Mouse (Mus musculus) olfactory bulb, adult 2 months (tissue): ENCODE measurements around the gene Cacna1c. TPM values are rescaled to one million over a fixed set of nuclear protein-coding genes. Genes with fewer than 3 reads are reported as not detected.
A peak's percentile ranks its signal among the peaks of the same experiment; 100 is the strongest.

ENCODE experiments used
- H3K27ac ChIP-seq: fragments of 200-500 bp; 2 replicates; pipeline ENCODE4 v1.5.1; 2012; ENCODE audit warnings: low read depth, low read length; ENCODE audit not compliant: insufficient read depth
- H3K4me1 ChIP-seq: fragments of 200-500 bp; 2 replicates; pipeline ENCODE4 v1.6.1; 2012; ENCODE audit warnings: low read length; ENCODE audit not compliant: control insufficient read depth, insufficient read depth
- H3K4me3 ChIP-seq: fragments of 200-500 bp; 2 replicates; pipeline ENCODE4 v1.5.1; 2012; ENCODE audit warnings: mild to moderate bottlenecking, low read depth, low read length, moderate library complexity; ENCODE audit not compliant: insufficient read depth
- CTCF ChIP-seq: fragments of 200-500 bp; IDR thresholded peaks from 2 replicates; pipeline ENCODE4 v1.5.1; 2012; ENCODE audit warnings: low read depth, mild to moderate bottlenecking, low read length, moderate library complexity; ENCODE audit not compliant: insufficient read depth
- POLR2A ChIP-seq: fragments of 200-500 bp; IDR thresholded peaks from 2 replicates; pipeline ENCODE4 v1.6.1; 2012; ENCODE audit warnings: mild to moderate bottlenecking, low read depth, low read length, moderate library complexity; ENCODE audit not compliant: insufficient read depth
- WGBS: fragments of 180-500 bp; shearing (Covaris S2); methylation state at CpG from one replicate; pipeline ENCODE4 v1.1.7; 2018; 5-methylcytosine and 5-hydroxymethylcytosine counted together
- polyA plus RNA-seq: library from polyadenylated mRNA; stranded (reverse); fragments of >200 nt; gene quantifications from 2 replicates; pipeline ENCODE4 v1.2.4, GENCODE M21; 2012; ENCODE audit warnings: low replicate concordance; ENCODE audit not compliant: missing spikeins, insufficient read depth, insufficient read length

Gene Cacna1c
- polyA plus RNA-seq, 1 experiment, result 35.8 TPM

GRCm38 (mm10) chr6:118866889-118867288 lies 329.3 kb downstream of the Cacna1c start:
- no peak overlapping the region for H3K27ac ChIP-seq
- H3K4me1 ChIP-seq, result peaks cover 40% of the 10 kb centered on the region
- H3K4me3 ChIP-seq, result no peak overlapping the region
- TF ChIP-seq POLR2A (no peak), CTCF (no peak)
- WGBS, result 51% methylated on average over 3 of the region's 3 CpGs

GRCm38 (mm10) chr6:118865777-118866380 lies 330.3 kb downstream of the Cacna1c start:
- TF ChIP-seq CTCF (no peak), POLR2A (no peak)
- Histone ChIP-seq H3K27ac (no peak overlapping the region), H3K4me3 (no peak overlapping the region), H3K4me1 (peaks cover 41% of the 10 kb centered on the region)
- 74% methylated on average over 5 of the region's 5 CpGs for WGBS

GRCm38 (mm10) chr6:118864696-118865620 lies 331.3 kb downstream of the Cacna1c start:
- Histone ChIP-seq H3K27ac (no peak overlapping the region), H3K4me3 (no peak overlapping the region), H3K4me1 (peaks cover 38% of the 10 kb centered on the region)
- TF ChIP-seq POLR2A (no peak), CTCF (no peak)
- WGBS, result 64% methylated on average over 18 of the region's 18 CpGs

GRCm38 (mm10) chr6:118862727-118863126 lies 333.5 kb downstream of the Cacna1c start:
- TF ChIP-seq CTCF (no peak), POLR2A (no peak)
- WGBS, result 75% methylated on average over 9 of the region's 9 CpGs
- Histone ChIP-seq H3K4me1 (peaks cover 40% of the 10 kb centered on the region), H3K27ac (peak overlapping the region; percentile 69; the same call in 1 of the 2 replicates), H3K4me3 (no peak overlapping the region)

GRCm38 (mm10) chr6:118862091-118862490 lies 334.1 kb downstream of the Cacna1c start:
- Histone ChIP-seq H3K27ac (no peak overlapping the region), H3K4me3 (no peak overlapping the region), H3K4me1 (peaks cover 35% of the 10 kb centered on the region)
- TF ChIP-seq POLR2A (no peak), CTCF (no peak)
- WGBS, result 46% methylated on average over 5 of the region's 5 CpGs

GRCm38 (mm10) chr6:118858431-118858830 lies 337.8 kb downstream of the Cacna1c start:
- WGBS, result 52% methylated on average over 1 of the region's 1 CpGs
- Histone ChIP-seq H3K27ac (no peak overlapping the region), H3K4me3 (no peak overlapping the region), H3K4me1 (peaks cover 28% of the 10 kb centered on the region)
- TF ChIP-seq POLR2A (no peak), CTCF (no peak)

- Histone ChIP-seq H3K4me1 (peaks cover 11% of the 10 kb centered on the region), H3K4me3 (no peak overlapping the region), H3K27ac (no peak overlapping the region)
- WGBS, result 51% methylated on average over 6 of the region's 6 CpGs
- TF ChIP-seq CTCF (no peak), POLR2A (no peak)
Observed at GRCm38 (mm10) chr6:118852131-118852530, 344.1 kb downstream of the Cacna1c start.

GRCm38 (mm10) chr6:118851086-118851485 lies 345.1 kb downstream of the Cacna1c start:
- H3K27ac ChIP-seq, result no peak overlapping the region
- WGBS, result 63% methylated on average over 3 of the region's 3 CpGs
- TF ChIP-seq CTCF (no peak), POLR2A (no peak)

GRCm38 (mm10) chr6:118848640-118849039 lies 347.6 kb downstream of the Cacna1c start:
- 90% methylated on average over 2 of the region's 2 CpGs for WGBS
- Histone ChIP-seq H3K4me3 (no peak overlapping the region), H3K4me1 (peaks cover 37% of the 10 kb centered on the region), H3K27ac (peak overlapping the region; percentile 82)
- TF ChIP-seq CTCF (no peak), POLR2A (no peak)

More at GRCm38 (mm10) chr6:118851086-118851485, 345.1 kb downstream of the Cacna1c start:
- Histone ChIP-seq H3K4me1 (peaks cover 21% of the 10 kb centered on the region), H3K4me3 (no peak overlapping the region)
